ENCODE assay signal across 8 mouse cellular contexts in genomic region chr9:77789615-77790348, GRCm38 (mm10). TPM values are rescaled to one million over a fixed set of nuclear protein-coding genes. Genes with fewer than 3 reads are reported as not detected.
A peak's percentile ranks its signal among the peaks of the same experiment; 100 is the strongest.
DNase-seq lines count a peak whose midpoint lies in the region; ATAC-seq lines count a peak whose summit lies in the region.

No protein-coding gene starts in this region.

- no peaks in the 10 kb centered on the region for H3K27me3 ChIP-seq in kidney, embryonic 16.5 days (ENCODE audit: insufficient read depth, low read length)

- H3K36me3 ChIP-seq in kidney, embryonic 16.5 days (ENCODE audit: insufficient read depth, low read length): peaks cover 49% of the 10 kb centered on the region

- H3K27ac ChIP-seq in kidney, embryonic 16.5 days (ENCODE audit: low read length): no peak overlapping the region

- no peak overlapping the region for H3K4me2 ChIP-seq in kidney, embryonic 16.5 days (replicated peaks; ENCODE audit: low read depth, low read length)

- H3K4me1 ChIP-seq in kidney, embryonic 16.5 days (ENCODE audit: insufficient read depth, low read length): no peaks in the 10 kb centered on the region

- no peak overlapping the region for H3K9ac ChIP-seq in kidney, embryonic 16.5 days (replicated peaks; ENCODE audit: low read length)

- H3K4me3 ChIP-seq in kidney, embryonic 16.5 days (ENCODE audit: low read length): no peak overlapping the region

- ATAC-seq in kidney, embryonic 16.5 days (ENCODE audit: low FRiP score, low TSS enrichment): no peak

- H3K9me3 ChIP-seq in kidney, embryonic 16.5 days (ENCODE audit: low read length): no peaks in the 10 kb centered on the region

- WGBS in kidney, embryonic 16.5 days: 79% methylated on average over 12 of the region's 12 CpGs

- peak; percentile 33 for DNase-seq in adrenal gland, adult 2 months
- no peak for DNase-seq in adrenal gland, postnatal 4 days (ENCODE audit: low spot score in 2 of 2)
- peak; percentile 25 for DNase-seq in kidney, postnatal 14 days
- DNase-seq in brain, adult 2 months (ENCODE audit: low read depth, low spot score): peak; percentile 79
- DNase-seq in layer of hippocampus, postnatal 25 days (ENCODE audit: extremely low spot score in 1 of 2, low spot score in 1 of 2): peak; percentile 28 to 72
- DNase-seq in thymus, postnatal 10 days (ENCODE audit: low spot score in 2 of 2): no peak
- no peak for DNase-seq in embryo, embryonic 10.5 days (ENCODE audit: low spot score)

RNA-seq across cellular contexts. Expression of gene Gclc, which starts 35.4 kb away (rescaled TPM):
- total RNA-seq in adrenal gland, adult 2 months (2021): 10 to 100 TPM; 35.8 to 44.5 TPM
- polyA plus RNA-seq in adrenal gland, adult 2 months (2012; rRNA removed): 13.3 and 14.5 TPM in 2 replicates
- 10 to 100 TPM; 45.1 to 45.5 TPM for total RNA-seq in adrenal gland, postnatal 4 days (2021)
- polyA plus RNA-seq in kidney, embryonic 16.5 days (2015; fragmentation: Nextera tagmentation; extraction: Ambion mirVana): 24.0 and 26.8 TPM in 2 replicates
- 10 to 100 TPM; 46.2 to 47.5 TPM for total RNA-seq in layer of hippocampus, postnatal 25 days (2021)

Comparison
In these comparisons a context has a peak if more than half of its experiments do, and no peak if none do; other contexts are left out.
1. DNase-seq: peak in adrenal gland, adult 2 months (single experiment), kidney, postnatal 14 days (single experiment), brain, adult 2 months (single experiment) and layer of hippocampus, postnatal 25 days (2 of 2); none in adrenal gland, postnatal 4 days (0 of 2), thymus, postnatal 10 days (0 of 2) and embryo, embryonic 10.5 days (single experiment).